Mouse (Mus musculus) heart, postnatal 10 days (tissue): ENCODE data around the gene Svip. TPM values are rescaled to one million over a fixed set of nuclear protein-coding genes. Genes with fewer than 3 reads are reported as not detected.
A peak's percentile ranks its signal among the peaks of the same experiment; 100 is the strongest.

ENCODE experiments used
- DNase-seq, 2 experiments: peaks; one replicate each; pipeline ENCODE4 v3.0.0; 2021
- intact Hi-C: fragments of 180-260 bp; cut with DNase I; formaldehyde crosslinking; loops from one replicate; pipeline ENCODE4 v1.15.1; 2025
- total RNA-seq, 2 experiments: library from RNA; stranded (reverse); gene quantifications; 2 replicates each; pipeline ENCODE4 v1.2.3; 2021

The Svip gene
- total RNA-seq, result 10 to 100 TPM; 11.9 to 12.2 TPM

- intact Hi-C loops, result no loop called here
- peak; percentile 91 to 92 for DNase-seq
Observed at GRCm38 (mm10) chr7:52005511-52006295, at the start of gene Svip. Svip (minus strand) TSS chr7:52006018.

- peak; percentile 28 to 43 for DNase-seq
- intact Hi-C loops, result no loop called here
Observed at GRCm38 (mm10) chr7:52037600-52038582, 32.1 kb upstream of the Svip start.

- intact Hi-C loops, result no loop called here
- no peak for DNase-seq
Observed at GRCm38 (mm10) chr7:52024050-52024626, 18.3 kb upstream of the Svip start.

GRCm38 (mm10) chr7:52022039-52022438, 16.2 kb upstream of the Svip start:
- DNase-seq, result no peak
- intact Hi-C loops, result no loop called here

GRCm38 (mm10) chr7:52015628-52016027, 9.8 kb upstream of the Svip start, which contains the start of gene 1700015G11Rik:
1700015G11Rik (minus strand) TSS chr7:52015728.
- DNase-seq, result no peak
- intact Hi-C loops, result loop anchor here (2.0 kb wide), 1 partner anchor 21 kb away; no protein-coding TSS in a partner anchor

GRCm38 (mm10) chr7:52015180-52015579, 9.4 kb upstream of the Svip start:
- DNase-seq, result no peak
- intact Hi-C loops, result loop anchor here (2.0 kb wide), 1 partner anchor 20 kb away; no protein-coding TSS in a partner anchor

- no peak for DNase-seq
- intact Hi-C loops, result no loop called here
Observed at GRCm38 (mm10) chr7:52013457-52013856, 7.6 kb upstream of the Svip start.

- DNase-seq, result no peak
- intact Hi-C loops, result no loop called here
Observed at GRCm38 (mm10) chr7:52007138-52007537, 1.3 kb upstream of the Svip start.

- no peak for DNase-seq
- intact Hi-C loops, result no loop called here
Observed at GRCm38 (mm10) chr7:52006296-52006630, 445 bp upstream of the Svip start.

GRCm38 (mm10) chr7:51991020-51991419, 14.8 kb downstream of the Svip start:
- no peak for DNase-seq
- intact Hi-C loops, result no loop called here

- DNase-seq, result no peak
- intact Hi-C loops, result no loop called here
Observed at GRCm38 (mm10) chr7:51986909-51987308, 18.9 kb downstream of the Svip start.

- DNase-seq, result no peak
Observed at GRCm38 (mm10) chr7:51985763-51986162, 20.1 kb downstream of the Svip start.

GRCm38 (mm10) chr7:51982303-51982702, 23.5 kb downstream of the Svip start:
- DNase-seq, result no peak
- intact Hi-C loops, result no loop called here

More at GRCm38 (mm10) chr7:51985763-51986162, 20.1 kb downstream of the Svip start:
- intact Hi-C loops, result no loop called here

- intact Hi-C loops, result loop anchor here (10.0 kb wide), 1 partner anchor 144 kb away; no protein-coding TSS in a partner anchor
- DNase-seq, result peak; percentile 15 to 30
Observed at GRCm38 (mm10) chr7:51979271-51979670, 26.5 kb downstream of the Svip start.

- no peak for DNase-seq
- intact Hi-C loops, result loop anchor here (10.0 kb wide), 1 partner anchor 140 kb away; no protein-coding TSS in a partner anchor
Observed at GRCm38 (mm10) chr7:51975181-51975580, 30.6 kb downstream of the Svip start.

- no peak for DNase-seq
- intact Hi-C loops, result loop anchor here (5.0 to 10.0 kb wide), 2 partner anchors 96 to 139 kb away; no protein-coding TSS in a partner anchor
Observed at GRCm38 (mm10) chr7:51973526-51973925, 32.3 kb downstream of the Svip start.

- intact Hi-C loops, result loop anchor here (5.0 to 10.0 kb wide), 2 partner anchors 96 to 138 kb away; no protein-coding TSS in a partner anchor
- DNase-seq, result no peak
Observed at GRCm38 (mm10) chr7:51973091-51973490, 32.7 kb downstream of the Svip start.

- peak; percentile 36 to 65 for DNase-seq
Observed at GRCm38 (mm10) chr7:51972252-51972855, 33.5 kb downstream of the Svip start.

GRCm38 (mm10) chr7:51969379-51969778, 36.4 kb downstream of the Svip start:
- intact Hi-C loops, result no loop called here
- DNase-seq, result no peak

More at GRCm38 (mm10) chr7:51972252-51972855, 33.5 kb downstream of the Svip start:
- intact Hi-C loops, result loop anchor here (1.0 to 10.0 kb wide), 3 partner anchors 95 to 354 kb away; no protein-coding TSS in a partner anchor

GRCm38 (mm10) chr7:51967581-51967980, 38.2 kb downstream of the Svip start:
- DNase-seq, result no peak
- intact Hi-C loops, result no loop called here
